Mouse (Mus musculus): ENCODE measurements around the gene 1700001P01Rik. TPM values are rescaled to one million over a fixed set of nuclear protein-coding genes. Genes with fewer than 3 reads are reported as not detected.
"Not testable (repeated sequence)": the region's sequence is repeated elsewhere in the genome, so short reads cannot be mapped to it uniquely, and the experiment has no call there.

The 1700001P01Rik gene
- polyA plus RNA-seq, 1 experiment from 2014 or later, result 0.84 TPM

GRCm38 (mm10) chr11:97743423-97743822, 32.3 kb downstream of the 1700001P01Rik start:
- Histone ChIP-seq H3K9me3 (no peaks in the 10 kb centered on the region), H3K27ac (peak overlapping the region; percentile 94; the same call in 1 of the 2 replicates), H3K4me2 (peak overlapping the region; percentile 82), H3K4me1 (peaks cover 30% of the 10 kb centered on the region), H3K4me3 (peak overlapping the region; percentile 76), H3K9ac (peak overlapping the region; percentile 90), H3K27me3 (no peaks in the 10 kb centered on the region), H3K36me3 (peaks cover 26% of the 10 kb centered on the region)
- no peak for ATAC-seq (ENCODE audit: insufficient number of reproducible peaks, insufficient read depth, low FRiP score, low TSS enrichment, low read depth)
- 33% methylated on average over 9 of the region's 9 CpGs for WGBS

DNA sequence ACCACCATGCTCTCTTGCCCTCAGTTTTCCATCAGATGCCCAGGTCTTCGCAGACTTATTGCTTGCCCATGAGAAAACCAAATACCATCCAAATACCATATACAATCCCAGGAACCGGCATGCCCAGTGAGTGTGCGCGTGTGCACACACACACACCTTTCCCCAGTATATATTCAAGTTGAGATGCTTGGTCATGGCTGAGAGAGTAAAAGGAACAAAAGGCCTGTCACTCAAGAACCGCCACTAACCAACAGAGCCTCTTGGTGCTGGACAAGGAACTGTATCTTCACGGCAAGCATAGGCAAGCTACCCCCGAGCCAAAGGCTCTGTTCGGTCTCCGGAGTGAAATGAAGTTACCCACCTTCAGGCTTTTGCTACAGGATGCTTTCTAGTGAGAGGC, 33.1 kb downstream of the 1700001P01Rik start:
- H3K27me3 ChIP-seq, result no peaks in the 10 kb centered on the region
- peak overlapping the region; percentile 82 for H3K4me2 ChIP-seq
- peaks cover 37% of the 10 kb centered on the region for H3K4me1 ChIP-seq
- 75% methylated on average over 9 of the region's 9 CpGs for WGBS
- peak overlapping the region; percentile 76 for H3K4me3 ChIP-seq
- no peak for ATAC-seq (ENCODE audit: insufficient number of reproducible peaks, insufficient read depth, low FRiP score, low TSS enrichment, low read depth)
- H3K36me3 ChIP-seq, result peaks cover 17% of the 10 kb centered on the region
- no peak overlapping the region for H3K27ac ChIP-seq
- H3K9ac ChIP-seq, result peak overlapping the region; percentile 90
- no peaks in the 10 kb centered on the region for H3K9me3 ChIP-seq

- no peak for ATAC-seq (ENCODE audit: insufficient number of reproducible peaks, insufficient read depth, low FRiP score, low TSS enrichment, low read depth)
- no peak overlapping the region for H3K9ac ChIP-seq
- H3K4me1 ChIP-seq, result peaks cover 39% of the 10 kb centered on the region
- peak overlapping the region; percentile 82; the same call in 1 of the 2 replicates for H3K4me2 ChIP-seq
- H3K27me3 ChIP-seq, result no peaks in the 10 kb centered on the region
- H3K36me3 ChIP-seq, result peaks cover 13% of the 10 kb centered on the region
- H3K4me3 ChIP-seq, result peak overlapping the region; percentile 76; the same call in 1 of the 2 replicates
- H3K27ac ChIP-seq, result no peak overlapping the region
- no peaks in the 10 kb centered on the region for H3K9me3 ChIP-seq
- 88% methylated on average over 5 of the region's 5 CpGs for WGBS
Measured at GRCm38 (mm10) chr11:97742157-97742556, 33.6 kb downstream of the 1700001P01Rik start.

DNA sequence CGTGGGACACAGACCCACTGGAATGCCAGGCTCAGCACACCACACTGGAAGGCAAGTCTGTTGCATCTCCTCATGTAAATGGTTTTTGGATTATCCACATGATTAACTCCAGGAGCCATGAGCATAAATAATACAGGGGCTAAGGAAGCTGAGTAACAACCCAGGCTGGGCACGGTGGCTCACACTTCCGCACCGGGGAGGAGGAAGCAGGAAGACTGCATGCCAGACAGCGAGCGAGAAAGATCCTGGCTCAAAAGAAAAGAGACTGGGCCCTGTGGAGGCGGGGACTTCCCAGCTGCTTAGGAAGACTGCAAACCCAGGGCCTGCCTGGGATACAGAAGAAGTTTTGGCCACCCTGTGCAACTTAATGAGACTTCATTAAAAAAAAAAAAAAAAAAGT, 35.5 kb downstream of the 1700001P01Rik start:
- no peaks in the 10 kb centered on the region for H3K27me3 ChIP-seq
- H3K4me2 ChIP-seq, result peak overlapping the region; percentile 0; the same call in 1 of the 2 replicates
- H3K9ac ChIP-seq, result no peak overlapping the region; the same call in 1 of the 2 replicates
- 0 out of 2 replicates have a peak, but pooled peaks cover 5% of the 10 kb centered on the region for H3K36me3 ChIP-seq
- no peak overlapping the region for H3K27ac ChIP-seq
- H3K9me3 ChIP-seq, result no peaks in the 10 kb centered on the region
- peaks cover 39% of the 10 kb centered on the region for H3K4me1 ChIP-seq
- H3K4me3 ChIP-seq, result no peak overlapping the region
- WGBS, result 35% methylated on average over 7 of the region's 7 CpGs
- ATAC-seq (ENCODE audit: insufficient number of reproducible peaks, insufficient read depth, low FRiP score, low TSS enrichment, low read depth), result no peak

DNA sequence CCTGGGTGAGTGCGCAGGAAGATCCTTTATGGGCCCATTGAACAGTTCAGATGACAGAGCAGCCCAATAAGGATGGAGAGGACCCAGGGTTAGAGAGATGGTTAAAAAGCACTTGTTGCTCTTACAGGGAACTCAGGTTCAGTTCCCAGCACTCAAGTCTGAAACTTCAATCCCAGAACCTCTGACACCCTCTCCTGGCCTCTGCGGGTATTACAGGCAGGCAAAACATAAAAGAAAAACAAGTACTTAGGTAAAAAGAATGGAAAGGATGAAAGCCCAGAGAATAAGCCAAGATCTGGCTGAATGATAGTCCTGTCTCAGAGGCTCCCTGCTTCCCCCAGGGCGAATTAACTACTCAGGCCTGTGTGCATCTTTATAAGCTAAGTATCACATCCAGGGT, 36.6 kb downstream of the 1700001P01Rik start:
- no peak overlapping the region for H3K9ac ChIP-seq
- no peak overlapping the region for H3K4me3 ChIP-seq
- WGBS, result 84% methylated on average over 3 of the region's 3 CpGs
- H3K27ac ChIP-seq, result no peak overlapping the region
- H3K9me3 ChIP-seq, result no peaks in the 10 kb centered on the region
- peaks cover 42% of the 10 kb centered on the region for H3K4me1 ChIP-seq
- no peaks in the 10 kb centered on the region for H3K27me3 ChIP-seq
- no peak overlapping the region for H3K4me2 ChIP-seq
- ATAC-seq (ENCODE audit: insufficient number of reproducible peaks, insufficient read depth, low FRiP score, low TSS enrichment, low read depth), result no peak
- H3K36me3 ChIP-seq, result 0 out of 2 replicates have a peak, but pooled peaks cover 5% of the 10 kb centered on the region

DNA sequence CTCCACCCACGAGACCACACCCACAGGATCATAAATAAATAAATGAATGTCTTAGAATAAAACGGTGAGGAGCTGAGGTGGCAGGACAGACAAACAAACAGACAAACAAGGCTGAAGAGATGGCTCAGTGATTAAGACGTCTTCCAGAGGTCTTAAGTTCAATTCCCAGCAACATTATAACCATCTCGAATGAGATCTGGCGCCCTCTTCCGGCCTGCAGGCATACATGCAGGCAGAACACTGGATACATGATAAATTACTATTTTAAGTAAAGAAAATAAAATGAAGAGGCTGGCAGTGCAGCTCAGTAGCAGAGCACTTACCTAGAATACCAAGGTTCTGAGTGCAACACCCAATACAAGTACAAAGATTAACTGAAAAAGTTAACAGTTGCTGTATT, 37.0 kb downstream of the 1700001P01Rik start:
- H3K36me3 ChIP-seq, result 0 out of 2 replicates have a peak, but pooled peaks cover 5% of the 10 kb centered on the region
- WGBS, result 64% methylated on average over 6 of the region's 6 CpGs
- ATAC-seq (ENCODE audit: insufficient number of reproducible peaks, insufficient read depth, low FRiP score, low TSS enrichment, low read depth), result no peak
- H3K4me3 ChIP-seq, result no peak overlapping the region
- no peak overlapping the region for H3K4me2 ChIP-seq
- H3K9me3 ChIP-seq, result no peaks in the 10 kb centered on the region
- H3K27ac ChIP-seq, result no peak overlapping the region
- H3K4me1 ChIP-seq, result peaks cover 46% of the 10 kb centered on the region
- H3K27me3 ChIP-seq, result no peaks in the 10 kb centered on the region
- H3K9ac ChIP-seq, result no peak overlapping the region

GRCm38 (mm10) chr11:97737600-97737999, 38.1 kb downstream of the 1700001P01Rik start:
- Histone ChIP-seq H3K36me3 (peaks cover 5% of the 10 kb centered on the region), H3K4me2 (no peak overlapping the region), H3K9ac (no peak overlapping the region), H3K9me3 (no peaks in the 10 kb centered on the region), H3K27me3 (no peaks in the 10 kb centered on the region), H3K4me1 (peaks cover 40% of the 10 kb centered on the region), H3K4me3 (no peak overlapping the region), H3K27ac (peak overlapping the region; percentile 44; the same call in 1 of the 2 replicates)
- ATAC-seq (ENCODE audit: insufficient number of reproducible peaks, insufficient read depth, low FRiP score, low TSS enrichment, low read depth), result no peak
- WGBS, result 41% methylated on average over 4 of the region's 4 CpGs

GRCm38 (mm10) chr11:97736645-97737044, 39.1 kb downstream of the 1700001P01Rik start:
- no peak overlapping the region for H3K27ac ChIP-seq
- WGBS, result 82% methylated on average over 5 of the region's 5 CpGs
- ATAC-seq (ENCODE audit: insufficient number of reproducible peaks, insufficient read depth, low FRiP score, low TSS enrichment, low read depth), result no peak
- no peak overlapping the region for H3K4me2 ChIP-seq
- H3K9ac ChIP-seq, result no peak overlapping the region
- H3K36me3 ChIP-seq, result peaks cover 14% of the 10 kb centered on the region
- H3K27me3 ChIP-seq, result no peaks in the 10 kb centered on the region
- no peak overlapping the region for H3K4me3 ChIP-seq
- peaks cover 33% of the 10 kb centered on the region for H3K4me1 ChIP-seq
- no peaks in the 10 kb centered on the region for H3K9me3 ChIP-seq

DNA sequence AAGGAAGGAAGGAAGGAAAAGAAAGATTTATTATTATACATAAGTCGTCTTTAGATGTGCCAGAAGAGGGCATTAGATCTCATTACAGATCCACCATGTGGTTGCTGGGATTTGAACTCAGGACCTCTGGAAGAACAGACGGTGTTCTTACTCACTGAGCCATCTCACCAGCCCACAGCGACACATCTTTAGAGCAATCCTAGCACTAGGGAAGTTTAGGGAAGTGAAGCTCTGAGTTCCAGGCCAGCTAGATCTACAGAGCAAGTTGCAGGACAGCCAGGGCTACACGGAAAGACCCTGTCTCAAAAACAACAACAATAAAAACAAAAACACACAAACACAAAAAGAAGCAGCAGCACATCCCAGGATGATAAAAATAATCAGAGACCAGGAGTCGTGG, 40.9 kb downstream of the 1700001P01Rik start:
- H3K4me2 ChIP-seq; H3K27me3 ChIP-seq; H3K27ac ChIP-seq; H3K9me3 ChIP-seq; H3K4me3 ChIP-seq; ATAC-seq (ENCODE audit: insufficient number of reproducible peaks, insufficient read depth, low FRiP score, low TSS enrichment, low read depth); H3K9ac ChIP-seq: not testable (repeated sequence)
- peaks cover 25% of the 10 kb centered on the region for H3K4me1 ChIP-seq
- WGBS, result 78% methylated on average over 5 of the region's 5 CpGs
- H3K36me3 ChIP-seq, result peaks cover 28% of the 10 kb centered on the region

DNA sequence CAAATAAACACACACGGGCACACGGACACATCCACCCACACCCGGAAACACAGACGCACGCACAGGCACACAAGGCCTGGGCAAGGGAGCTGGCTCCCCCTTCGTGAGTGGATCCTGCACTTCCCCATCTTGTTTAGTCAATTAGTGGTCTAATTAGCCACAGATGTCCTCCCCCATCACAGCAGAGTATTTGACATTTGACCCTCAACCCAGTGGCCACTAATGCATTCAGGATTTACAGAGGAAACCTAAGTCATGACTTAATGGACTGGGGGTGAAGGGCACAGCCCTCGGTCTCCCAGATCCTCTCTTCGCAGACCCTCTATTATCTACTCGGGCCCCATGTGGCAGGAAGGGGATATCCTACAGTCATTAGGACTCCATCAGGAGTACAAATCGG, 42.0 kb downstream of the 1700001P01Rik start:
- H3K4me1 ChIP-seq, result peaks cover 21% of the 10 kb centered on the region
- no peak overlapping the region for H3K4me3 ChIP-seq
- no peaks in the 10 kb centered on the region for H3K9me3 ChIP-seq
- no peak for ATAC-seq (ENCODE audit: insufficient number of reproducible peaks, insufficient read depth, low FRiP score, low TSS enrichment, low read depth)
- WGBS, result 12% methylated on average over 10 of the region's 10 CpGs
- peaks cover 39% of the 10 kb centered on the region for H3K36me3 ChIP-seq
- no peaks in the 10 kb centered on the region for H3K27me3 ChIP-seq
- H3K9ac ChIP-seq, result 0 out of 2 replicates have a peak overlapping the region, but pooled peaks have one; percentile 32
- peak overlapping the region; percentile 17; the same call in 1 of the 2 replicates for H3K4me2 ChIP-seq
- H3K27ac ChIP-seq, result peak overlapping the region; percentile 51

GRCm38 (mm10) chr11:97728730-97729129, 47.0 kb downstream of the 1700001P01Rik start:
- Histone ChIP-seq H3K36me3 (peaks cover 83% of the 10 kb centered on the region), H3K9me3 (no peaks in the 10 kb centered on the region), H3K4me3 (no peak overlapping the region), H3K27me3 (no peaks in the 10 kb centered on the region), H3K27ac (no peak overlapping the region), H3K4me1 (peaks cover 5% of the 10 kb centered on the region), H3K9ac (0 out of 2 replicates have a peak overlapping the region, but pooled peaks have one; percentile 6), H3K4me2 (no peak overlapping the region)
- ATAC-seq (ENCODE audit: insufficient number of reproducible peaks, insufficient read depth, low FRiP score, low TSS enrichment, low read depth), result no peak
- WGBS, result 73% methylated on average over 7 of the region's 7 CpGs

- no peaks in the 10 kb centered on the region for H3K27me3 ChIP-seq
- H3K4me2 ChIP-seq, result no peak overlapping the region
- no peak overlapping the region for H3K4me3 ChIP-seq
- 0 out of 2 replicates have a peak overlapping the region, but pooled peaks have one; percentile 6 for H3K9ac ChIP-seq
- ATAC-seq (ENCODE audit: insufficient number of reproducible peaks, insufficient read depth, low FRiP score, low TSS enrichment, low read depth), result no peak
- WGBS, result 67% methylated on average over 7 of the region's 7 CpGs
- H3K9me3 ChIP-seq, result no peaks in the 10 kb centered on the region
- H3K27ac ChIP-seq, result no peak overlapping the region
- peaks cover 87% of the 10 kb centered on the region for H3K36me3 ChIP-seq
- peaks cover under 1% of the 10 kb centered on the region; the same call in 1 of the 2 replicates for H3K4me1 ChIP-seq
Measured at GRCm38 (mm10) chr11:97728311-97728710, 47.4 kb downstream of the 1700001P01Rik start.

All from embryonic facial prominence, embryonic 13.5 days (tissue).